Mouse (Mus musculus) lung, embryonic 15.5 days (tissue): ENCODE measurements at regions not wholly inside any gene's neighbourhood (a gene's known extent, or its start where the extent isn't known, plus 50 kb on each side); places are given as distances from the start of the nearest gene placed in this dataset.
A peak's percentile ranks its signal among the peaks of the same experiment; 100 is the strongest.
"Not testable (repeated sequence)": the region's sequence is repeated elsewhere in the genome, so short reads cannot be mapped to it uniquely, and the experiment has no call there.

Experiments
- ATAC-seq: fragments of 200-750 bp; cut with Nextera tagmentation; 2 replicates; pipeline ENCODE4 v1.8.0; 2017; ENCODE audit warnings: moderate number of reproducible peaks, borderline replicate concordance; ENCODE audit not compliant: low FRiP score, low TSS enrichment; ENCODE audit errors: extremely low read depth
- H3K27ac ChIP-seq: fragments of 300-500 bp; sonication (generic); 2 replicates; pipeline ENCODE4 v1.5.1; 2015; ENCODE audit warnings: moderate library complexity, mild to moderate bottlenecking, inconsistent platforms
- H3K27me3 ChIP-seq: fragments of 300-500 bp; sonication (generic); 2 replicates; pipeline ENCODE4 v1.6.1; 2015; ENCODE audit warnings: inconsistent platforms
- H3K36me3 ChIP-seq: fragments of 300-500 bp; sonication (generic); 2 replicates; pipeline ENCODE4 v1.6.1; 2015; ENCODE audit warnings: inconsistent platforms
- H3K4me1 ChIP-seq: fragments of 300-500 bp; sonication (generic); 2 replicates; pipeline ENCODE4 v1.6.1; 2015; ENCODE audit warnings: inconsistent platforms
- H3K4me2 ChIP-seq: fragments of 300-500 bp; sonication (generic); 2 replicates; pipeline ENCODE4 v1.6.1; 2015; ENCODE audit warnings: inconsistent platforms, mild to moderate bottlenecking, moderate library complexity
- H3K4me3 ChIP-seq: fragments of 300-500 bp; sonication (generic); 2 replicates; pipeline ENCODE4 v1.5.1; 2015; ENCODE audit warnings: mild to moderate bottlenecking, inconsistent platforms
- H3K9ac ChIP-seq: fragments of 300-500 bp; sonication (generic); 2 replicates; pipeline ENCODE4 v1.6.1; 2015; ENCODE audit warnings: inconsistent platforms
- H3K9me3 ChIP-seq: fragments of 300-500 bp; sonication (generic); 2 replicates; pipeline ENCODE4 v1.6.1; 2016; ENCODE audit warnings: inconsistent platforms
- WGBS: fragments of 180-500 bp; shearing (Covaris S2); methylation state at CpG from one replicate; pipeline ENCODE4 v1.1.7; 2015; 5-methylcytosine and 5-hydroxymethylcytosine counted together

DNA sequence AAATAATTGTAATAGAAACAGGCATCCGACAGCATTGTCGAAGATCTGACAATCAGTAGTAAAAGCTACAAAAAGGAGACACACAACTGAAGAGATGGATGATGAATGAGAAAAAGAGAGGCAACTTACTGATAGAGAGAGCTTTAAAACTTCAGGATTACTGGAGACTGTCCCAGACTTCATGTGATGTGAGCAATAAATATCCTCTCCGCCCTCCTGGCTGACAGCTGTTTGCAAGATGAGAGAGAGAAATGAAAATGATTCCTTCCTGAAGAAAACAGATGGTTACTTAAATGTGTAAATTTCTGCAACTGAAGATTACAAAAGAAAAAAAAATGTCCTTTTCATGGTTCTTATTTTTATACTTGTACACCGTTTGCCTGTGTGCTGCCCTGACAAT lies 306.7 kb upstream of the Ncam2 start:
- ATAC-seq, result no peak
- Histone ChIP-seq H3K9me3 (no peaks in the 10 kb centered on the region), H3K9ac (no peak overlapping the region), H3K4me3 (no peak overlapping the region), H3K4me1 (no peaks in the 10 kb centered on the region), H3K36me3 (no peaks in the 10 kb centered on the region), H3K27me3 (no peaks in the 10 kb centered on the region), H3K27ac (no peak overlapping the region), H3K4me2 (no peak overlapping the region)
- WGBS, result 78% methylated on average over 4 of the region's 4 CpGs

DNA sequence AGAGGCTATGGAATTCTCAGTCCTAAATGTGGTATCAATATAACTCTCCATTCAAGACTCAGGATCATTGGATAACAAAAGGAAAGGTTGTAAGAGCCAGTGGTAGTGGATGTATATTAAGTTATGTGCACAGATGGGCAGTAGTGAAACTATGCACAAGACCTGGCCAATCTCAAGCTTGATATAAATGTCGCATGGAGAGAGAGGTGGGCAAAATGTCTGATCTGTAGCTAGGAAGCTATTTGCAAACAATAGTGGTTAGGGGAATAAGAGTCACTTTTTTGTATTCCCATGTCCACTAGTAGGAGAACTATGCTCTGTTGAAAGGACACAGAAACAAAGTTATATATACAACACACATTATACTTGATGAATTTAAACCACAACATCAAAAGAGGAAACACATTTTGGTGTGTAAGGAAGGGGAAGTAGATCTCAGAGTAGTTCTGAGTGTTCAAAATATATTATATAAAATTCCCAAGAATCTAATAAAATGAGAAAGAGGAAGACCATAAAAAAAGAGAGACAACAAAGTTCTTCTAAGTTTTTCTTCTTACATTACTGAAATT lies 279.7 kb upstream of the Ncam2 start:
- 100% methylated on average over 1 of the region's 1 CpGs for WGBS
- no peaks in the 10 kb centered on the region for H3K9me3 ChIP-seq
- ATAC-seq, result no peak

DNA sequence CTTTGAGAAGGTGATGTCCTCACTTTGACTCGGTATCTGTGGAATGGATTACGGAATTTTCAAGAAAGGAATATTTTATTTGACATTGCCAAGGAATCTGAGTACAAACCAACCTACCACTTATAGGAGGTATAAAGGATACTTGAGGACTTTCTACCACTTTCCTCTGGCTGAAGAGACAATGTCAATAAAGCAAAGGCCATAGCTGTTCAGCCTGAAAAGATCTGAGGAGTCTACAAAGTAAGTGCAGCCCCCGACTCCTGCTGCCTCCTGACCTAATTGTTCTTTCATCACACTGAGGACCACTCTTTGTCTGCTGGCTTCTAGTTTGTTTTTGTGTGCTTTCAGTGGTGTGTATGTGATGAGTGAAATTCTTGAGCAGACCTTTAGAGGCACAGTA lies 269.5 kb upstream of the Ncam2 start:
- H3K9me3 ChIP-seq, result no peaks in the 10 kb centered on the region
- H3K4me2 ChIP-seq, result no peak overlapping the region
- 48% methylated on average over 3 of the region's 3 CpGs for WGBS
- peak; percentile 42; the same call in 1 of the 2 replicates for ATAC-seq
- no peaks in the 10 kb centered on the region for H3K27me3 ChIP-seq
- no peak overlapping the region for H3K9ac ChIP-seq
- H3K4me1 ChIP-seq, result no peaks in the 10 kb centered on the region
- no peak overlapping the region for H3K4me3 ChIP-seq
- no peak overlapping the region for H3K27ac ChIP-seq
- H3K36me3 ChIP-seq, result no peaks in the 10 kb centered on the region

More for the DNA sequence above, 279.7 kb upstream of the Ncam2 start:
- H3K9ac ChIP-seq, result no peak overlapping the region
- H3K4me1 ChIP-seq, result no peaks in the 10 kb centered on the region
- H3K4me3 ChIP-seq, result no peak overlapping the region
- no peak overlapping the region for H3K4me2 ChIP-seq
- no peak overlapping the region for H3K27ac ChIP-seq
- no peaks in the 10 kb centered on the region for H3K27me3 ChIP-seq
- no peaks in the 10 kb centered on the region for H3K36me3 ChIP-seq

DNA sequence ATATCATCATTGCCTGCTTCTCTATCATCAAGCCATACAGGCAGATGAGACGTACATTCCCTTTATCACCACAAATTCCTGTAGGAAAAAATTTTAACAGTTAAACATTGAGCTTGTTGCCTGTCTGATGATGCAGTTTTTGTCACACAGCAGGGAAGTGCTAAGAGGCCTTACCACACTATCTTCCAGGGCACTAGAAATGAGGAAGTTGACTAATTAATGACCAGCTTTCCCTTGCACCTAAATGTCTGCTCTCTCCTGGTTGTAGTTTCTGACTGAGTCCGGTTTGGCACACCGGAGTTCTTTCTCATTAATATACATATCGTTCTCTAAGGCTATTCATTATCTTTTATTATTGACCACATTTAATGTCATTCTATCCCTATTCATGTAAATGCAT lies 269.0 kb upstream of the Ncam2 start:
- Histone ChIP-seq H3K36me3 (no peaks in the 10 kb centered on the region), H3K9ac (no peak overlapping the region), H3K4me1 (no peaks in the 10 kb centered on the region), H3K27me3 (no peaks in the 10 kb centered on the region), H3K9me3 (no peaks in the 10 kb centered on the region), H3K27ac (no peak overlapping the region), H3K4me3 (no peak overlapping the region), H3K4me2 (no peak overlapping the region)
- 73% methylated on average over 4 of the region's 4 CpGs for WGBS
- ATAC-seq, result no peak

DNA sequence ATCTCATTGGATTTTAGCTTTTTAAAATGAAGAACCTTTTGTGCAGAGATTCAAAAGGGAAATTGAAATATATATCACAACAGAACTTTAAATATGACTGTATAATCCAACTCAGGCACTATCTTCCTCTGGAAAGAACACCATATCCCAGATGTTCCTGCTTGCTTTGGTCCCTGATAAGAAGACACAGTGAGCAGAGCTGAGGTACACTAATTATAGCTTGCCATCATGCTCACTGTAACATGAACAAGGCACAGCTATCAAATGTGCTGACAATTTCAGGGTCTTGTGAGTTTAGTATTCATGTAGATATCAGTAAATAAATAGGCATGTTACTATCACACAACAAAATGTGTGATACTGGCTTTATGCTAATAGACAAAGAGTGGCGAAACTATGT lies 264.8 kb upstream of the Ncam2 start:
- H3K27me3 ChIP-seq, result no peaks in the 10 kb centered on the region
- H3K9me3 ChIP-seq, result no peaks in the 10 kb centered on the region
- no peak for ATAC-seq
- 79% methylated on average over 1 of the region's 1 CpGs for WGBS
- H3K4me3 ChIP-seq, result no peak overlapping the region
- no peak overlapping the region for H3K27ac ChIP-seq
- no peaks in the 10 kb centered on the region for H3K36me3 ChIP-seq
- H3K4me2 ChIP-seq, result no peak overlapping the region
- no peak overlapping the region for H3K9ac ChIP-seq
- no peaks in the 10 kb centered on the region for H3K4me1 ChIP-seq

DNA sequence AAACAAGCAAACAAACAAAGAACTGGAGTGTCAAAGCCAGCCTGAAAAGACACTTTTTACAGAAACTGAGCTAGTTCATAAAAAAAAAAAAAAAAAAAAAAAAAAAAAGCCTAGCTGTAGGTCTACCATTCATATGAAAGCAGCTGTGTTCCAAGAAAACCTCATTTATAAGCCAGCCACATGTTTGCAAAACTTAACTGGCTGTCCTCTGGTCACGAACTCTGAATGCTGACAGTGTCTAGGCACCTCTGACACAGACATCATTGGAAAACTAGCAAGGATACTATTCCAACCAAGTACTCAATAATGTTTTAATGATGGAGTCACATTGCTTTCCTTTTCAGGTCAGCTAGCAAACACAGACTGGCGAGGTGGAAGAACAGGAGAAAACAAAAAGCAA lies 238.4 kb upstream of the Ncam2 start:
- Histone ChIP-seq H3K4me1 (no peaks in the 10 kb centered on the region), H3K27me3 (no peaks in the 10 kb centered on the region), H3K4me3 (no peak overlapping the region), H3K9ac (no peak overlapping the region), H3K9me3 (no peaks in the 10 kb centered on the region), H3K36me3 (no peaks in the 10 kb centered on the region), H3K27ac (no peak overlapping the region), H3K4me2 (no peak overlapping the region)
- 54% methylated on average over 2 of the region's 2 CpGs for WGBS
- ATAC-seq, result no peak

DNA sequence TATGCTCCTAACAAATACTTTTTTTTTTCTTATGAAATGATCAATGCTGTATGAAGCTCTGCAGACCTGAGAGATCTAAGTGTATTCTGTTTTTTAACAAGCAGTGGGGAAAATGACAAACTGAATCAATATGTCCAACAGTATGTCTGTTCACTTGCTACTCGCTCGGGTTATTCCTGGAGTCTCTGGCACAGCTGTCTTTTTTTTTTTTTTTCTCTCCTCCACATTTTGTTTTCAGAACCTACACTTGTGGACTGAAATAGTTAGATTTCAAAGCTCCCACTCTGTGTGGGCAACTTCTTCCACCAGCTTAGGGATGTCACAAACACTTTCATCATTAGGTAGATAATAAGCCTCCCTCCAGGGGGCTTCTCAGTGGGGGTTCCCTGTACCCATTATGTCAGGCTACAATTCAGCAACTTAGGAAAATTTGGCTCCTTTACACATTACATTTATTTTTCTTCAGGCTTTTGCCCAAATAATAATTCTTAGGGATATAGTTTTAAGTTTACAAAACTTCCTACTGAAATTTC lies 218.9 kb upstream of the Ncam2 start:
- Histone ChIP-seq H3K27me3 (no peaks in the 10 kb centered on the region), H3K4me3 (no peak overlapping the region), H3K9me3 (no peaks in the 10 kb centered on the region), H3K4me2 (no peak overlapping the region), H3K36me3 (no peaks in the 10 kb centered on the region), H3K9ac (no peak overlapping the region), H3K4me1 (no peaks in the 10 kb centered on the region), H3K27ac (no peak overlapping the region)
- no peak for ATAC-seq
- WGBS, result 41% methylated on average over 2 of the region's 2 CpGs

DNA sequence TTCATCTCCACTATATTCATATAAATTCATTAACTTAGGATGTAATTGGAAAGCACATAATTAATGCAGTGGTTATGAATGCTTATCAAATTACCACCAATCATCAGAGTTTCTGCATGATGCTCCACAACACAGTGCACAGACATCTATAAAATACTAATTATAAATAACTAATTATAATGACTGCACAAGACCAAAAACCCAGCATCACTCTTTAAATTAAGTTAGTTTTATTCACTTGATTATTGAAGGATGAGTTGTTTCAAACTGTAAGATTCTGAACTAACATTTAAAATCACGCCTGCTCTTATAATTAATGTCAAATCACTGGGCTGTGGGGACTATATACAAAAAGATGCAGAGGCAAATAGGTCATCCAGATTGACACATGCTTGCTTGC lies 212.7 kb upstream of the Ncam2 start:
- Histone ChIP-seq H3K9me3 (no peaks in the 10 kb centered on the region), H3K4me2 (no peak overlapping the region), H3K4me1 (no peaks in the 10 kb centered on the region), H3K27me3 (no peaks in the 10 kb centered on the region), H3K27ac (no peak overlapping the region), H3K36me3 (no peaks in the 10 kb centered on the region), H3K4me3 (no peak overlapping the region), H3K9ac (no peak overlapping the region)
- WGBS, result 57% methylated on average over 1 of the region's 1 CpGs
- ATAC-seq, result no peak

DNA sequence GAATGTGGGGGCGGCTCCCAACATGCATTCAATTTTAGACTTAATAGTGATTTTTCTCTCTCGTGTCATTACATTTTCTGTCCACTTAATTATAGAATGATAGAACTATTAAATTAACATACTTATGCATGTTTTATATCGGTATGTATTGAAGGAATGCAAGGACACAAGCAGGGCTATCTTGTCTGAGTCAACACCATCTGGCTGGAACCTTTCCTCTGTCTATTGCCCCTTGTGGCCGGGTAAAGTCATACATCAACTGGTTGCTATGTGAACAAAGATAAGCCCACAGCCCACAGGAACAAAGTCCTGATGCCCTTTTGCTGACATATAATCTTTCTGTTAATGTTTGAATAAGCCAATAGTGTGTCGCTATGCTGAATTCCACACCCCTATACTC lies 163.7 kb upstream of the Ncam2 start:
- H3K9ac ChIP-seq, H3K36me3 ChIP-seq, H3K9me3 ChIP-seq, H3K27me3 ChIP-seq, ATAC-seq, H3K27ac ChIP-seq, H3K4me2 ChIP-seq, H3K4me1 ChIP-seq, H3K4me3 ChIP-seq: not testable (repeated sequence)
- 88% methylated on average over 5 of the region's 5 CpGs for WGBS

DNA sequence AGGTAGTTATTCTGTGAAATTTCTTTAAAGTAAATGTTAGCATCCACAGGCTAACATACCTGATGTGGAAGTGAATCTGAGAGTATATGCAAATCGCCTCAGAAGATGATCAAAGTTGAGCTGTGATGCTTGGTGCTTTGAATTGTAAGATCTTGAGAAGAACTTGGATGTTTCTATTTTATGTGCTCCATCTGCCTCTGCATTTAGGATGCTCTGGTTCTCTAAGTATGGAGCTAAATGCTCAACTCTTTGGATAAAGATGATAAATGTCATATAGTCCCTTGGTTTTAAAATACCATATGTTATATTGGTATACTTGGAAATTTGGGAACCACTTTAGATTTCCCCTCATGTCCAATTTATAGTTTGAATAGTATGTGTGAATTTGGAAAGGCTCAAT lies 159.2 kb upstream of the Ncam2 start:
- Histone ChIP-seq H3K27ac (no peak overlapping the region), H3K36me3 (no peaks in the 10 kb centered on the region), H3K9me3 (no peaks in the 10 kb centered on the region), H3K4me2 (no peak overlapping the region), H3K4me1 (no peaks in the 10 kb centered on the region), H3K27me3 (no peaks in the 10 kb centered on the region), H3K9ac (no peak overlapping the region), H3K4me3 (no peak overlapping the region)
- ATAC-seq, result no peak
- 68% methylated on average over 1 of the region's 1 CpGs for WGBS

DNA sequence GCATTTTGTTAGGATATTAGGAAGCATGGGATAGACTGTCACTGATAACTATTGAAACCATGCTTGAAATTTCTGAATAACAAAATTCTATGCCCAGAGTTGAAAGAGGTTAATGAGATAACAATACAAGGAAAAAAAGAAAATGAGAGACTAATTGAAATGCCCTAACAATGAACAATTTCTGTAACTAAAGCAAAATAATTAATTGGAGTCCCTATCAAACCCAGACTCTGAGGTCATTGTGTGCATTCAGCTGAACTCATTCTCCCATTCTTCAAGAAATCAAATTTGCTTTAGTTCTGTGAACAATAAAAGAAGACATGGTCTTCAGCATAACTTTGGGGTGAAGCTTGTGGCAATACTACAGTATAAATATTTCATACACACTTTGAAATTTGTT lies 154.8 kb upstream of the Ncam2 start:
- Histone ChIP-seq H3K27me3 (no peaks in the 10 kb centered on the region), H3K4me1 (no peaks in the 10 kb centered on the region), H3K9me3 (no peaks in the 10 kb centered on the region), H3K4me3 (no peak overlapping the region), H3K4me2 (no peak overlapping the region), H3K27ac (no peak overlapping the region), H3K36me3 (no peaks in the 10 kb centered on the region), H3K9ac (no peak overlapping the region)
- no peak for ATAC-seq

DNA sequence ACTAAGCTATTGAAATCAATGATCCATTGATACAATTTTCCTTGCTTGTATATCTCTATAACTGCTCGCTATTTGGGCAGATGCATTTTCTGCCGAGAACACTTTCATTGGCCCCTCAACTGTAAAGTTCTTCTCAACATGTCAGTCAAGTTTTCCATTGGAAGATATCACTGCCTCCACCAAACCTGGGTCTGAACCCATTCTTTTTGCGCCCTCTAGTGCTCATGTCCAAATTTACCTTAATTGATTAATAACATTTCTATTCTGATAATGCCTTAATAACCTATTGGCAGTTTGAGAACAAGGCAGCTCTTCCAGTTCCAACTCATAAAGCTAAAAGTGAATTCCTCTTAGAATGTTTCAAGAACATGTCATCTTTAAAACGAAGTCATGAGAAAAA lies 132.2 kb upstream of the Ncam2 start:
- Histone ChIP-seq H3K9ac (no peak overlapping the region), H3K36me3 (no peaks in the 10 kb centered on the region)

More for the DNA sequence above, 132.2 kb upstream of the Ncam2 start:
- no peak overlapping the region for H3K4me2 ChIP-seq
- no peaks in the 10 kb centered on the region for H3K4me1 ChIP-seq
- no peaks in the 10 kb centered on the region for H3K9me3 ChIP-seq
- no peaks in the 10 kb centered on the region for H3K27me3 ChIP-seq
- WGBS, result 39% methylated on average over 4 of the region's 4 CpGs
- no peak overlapping the region for H3K4me3 ChIP-seq
- no peak overlapping the region for H3K27ac ChIP-seq
- ATAC-seq, result no peak
